Mouse (Mus musculus) limb, embryonic 15.5 days (tissue): ENCODE data around the gene Tmem53. TPM values are rescaled to one million over a fixed set of nuclear protein-coding genes. Genes with fewer than 3 reads are reported as not detected.

ENCODE experiments used
- ATAC-seq: fragments of 200-750 bp; cut with Nextera tagmentation; 2 replicates; pipeline ENCODE4 v1.8.0; 2017; ENCODE audit warnings: low read depth, moderate TSS enrichment; ENCODE audit not compliant: insufficient number of reproducible peaks, low FRiP score, low TSS enrichment
- H3K27ac ChIP-seq: fragments of 300-500 bp; sonication (generic); 2 replicates; pipeline ENCODE4 v1.5.1; 2015; ENCODE audit warnings: moderate library complexity, mild to moderate bottlenecking, inconsistent platforms
- H3K27me3 ChIP-seq: fragments of 300-500 bp; sonication (generic); 2 replicates; pipeline ENCODE4 v1.6.1; 2015; ENCODE audit warnings: inconsistent platforms
- H3K36me3 ChIP-seq: fragments of 300-500 bp; sonication (generic); 2 replicates; pipeline ENCODE4 v1.6.1; 2015; ENCODE audit warnings: inconsistent platforms
- H3K4me1 ChIP-seq: fragments of 300-500 bp; sonication (generic); 2 replicates; pipeline ENCODE4 v1.6.1; 2015; ENCODE audit warnings: inconsistent platforms
- H3K4me2 ChIP-seq: fragments of 300-500 bp; sonication (generic); 2 replicates; pipeline ENCODE4 v1.6.1; 2015; ENCODE audit warnings: mild to moderate bottlenecking, inconsistent platforms
- H3K4me3 ChIP-seq: fragments of 300-500 bp; sonication (generic); 2 replicates; pipeline ENCODE4 v1.5.1; 2015; ENCODE audit warnings: mild to moderate bottlenecking, inconsistent platforms
- H3K9ac ChIP-seq: fragments of 300-500 bp; sonication (generic); 2 replicates; pipeline ENCODE4 v1.6.1; 2015; ENCODE audit warnings: inconsistent platforms
- H3K9me3 ChIP-seq: fragments of 300-500 bp; sonication (generic); 2 replicates; pipeline ENCODE4 v1.6.1; 2016; ENCODE audit warnings: inconsistent platforms
- WGBS: fragments of 180-500 bp; shearing (Covaris S2); methylation state at CpG from one replicate; pipeline ENCODE4 v1.1.7; 2015; 5-methylcytosine and 5-hydroxymethylcytosine counted together
- polyA plus RNA-seq: library from polyadenylated mRNA; unstranded; fragments of >200 nt; fragmentation: Nextera tagmentation; extraction: Ambion mirVana; gene quantifications from 2 replicates; pipeline ENCODE4 v1.2.1, GENCODE M21; 2015

The Tmem53 gene
- polyA plus RNA-seq, 1 experiment from 2014 or later, result 10.0 TPM

GRCm38 (mm10) chr4:117288927-117289801 is 37.4 kb downstream of the Tmem53 start:
- Histone ChIP-seq H3K36me3 (peaks cover 32% of the 10 kb centered on the region), H3K9me3 (no peaks in the 10 kb centered on the region), H3K4me3 (peak overlapping the region; percentile 77), H3K27me3 (no peaks in the 10 kb centered on the region), H3K9ac (peak overlapping the region; percentile 60), H3K27ac (peak overlapping the region; percentile 96), H3K4me1 (peaks cover 27% of the 10 kb centered on the region), H3K4me2 (peak overlapping the region; percentile 59)
- ATAC-seq, result peak; percentile 92
- under 1% methylated on average over 75 of the region's 80 CpGs for WGBS

- no peak overlapping the region for H3K9ac ChIP-seq
- peaks cover 7% of the 10 kb centered on the region for H3K36me3 ChIP-seq
- H3K4me1 ChIP-seq, result peaks cover 14% of the 10 kb centered on the region
- H3K27me3 ChIP-seq, result no peaks in the 10 kb centered on the region
- no peak overlapping the region for H3K4me2 ChIP-seq
- H3K4me3 ChIP-seq, result no peak overlapping the region
- no peak for ATAC-seq
- H3K9me3 ChIP-seq, result no peaks in the 10 kb centered on the region
- no peak overlapping the region for H3K27ac ChIP-seq
- 80% methylated on average over 2 of the region's 2 CpGs for WGBS
Measured at GRCm38 (mm10) chr4:117291696-117292095, 39.9 kb downstream of the Tmem53 start.

DNA sequence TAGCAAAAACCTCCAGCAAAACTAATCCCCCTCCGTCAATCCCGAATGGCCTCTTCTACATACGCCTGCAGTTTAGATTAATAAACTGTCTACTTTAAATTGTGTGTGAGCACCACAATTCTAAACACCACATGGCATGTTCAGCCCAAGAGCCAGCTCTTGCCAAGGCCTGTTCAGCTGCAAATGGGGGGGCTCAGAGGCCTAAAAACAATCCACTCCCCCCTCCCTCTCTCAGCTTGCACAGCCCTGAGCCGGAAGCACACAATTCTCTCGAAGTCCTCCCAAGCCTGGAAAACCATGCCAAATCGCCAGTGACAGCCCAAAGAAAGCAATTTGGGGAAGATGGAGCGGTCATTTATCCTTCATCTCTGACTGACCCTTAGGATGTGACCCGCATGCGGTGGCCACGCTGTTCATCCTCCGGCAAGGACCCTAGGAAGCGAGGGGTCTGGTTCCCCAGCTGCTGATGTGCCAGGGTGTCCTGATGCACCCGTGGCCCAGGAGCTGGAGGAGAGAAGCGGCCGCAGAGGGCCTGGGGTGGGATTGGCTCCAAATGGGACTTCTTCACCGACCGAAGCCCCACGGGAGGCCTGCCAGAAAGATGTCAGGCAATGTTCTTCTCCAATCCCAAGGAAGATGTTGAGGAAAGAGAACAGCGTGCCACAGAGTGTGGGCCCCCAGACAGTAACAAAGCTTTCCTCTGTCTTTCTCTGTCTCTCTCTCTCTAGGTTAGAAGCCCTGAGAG is 45.3 kb downstream of the Tmem53 start:
- no peak overlapping the region for H3K4me2 ChIP-seq
- ATAC-seq, result no peak
- H3K36me3 ChIP-seq, result no peaks in the 10 kb centered on the region
- H3K9me3 ChIP-seq, result no peaks in the 10 kb centered on the region
- H3K4me3 ChIP-seq, result no peak overlapping the region
- H3K27ac ChIP-seq, result no peak overlapping the region
- no peaks in the 10 kb centered on the region for H3K4me1 ChIP-seq
- peaks cover 18% of the 10 kb centered on the region for H3K27me3 ChIP-seq
- 78% methylated on average over 19 of the region's 19 CpGs for WGBS
- no peak overlapping the region for H3K9ac ChIP-seq

- no peak overlapping the region for H3K9ac ChIP-seq
- no peaks in the 10 kb centered on the region for H3K9me3 ChIP-seq
- H3K4me1 ChIP-seq, result 0 out of 2 replicates have a peak, but pooled peaks cover 6% of the 10 kb centered on the region
- no peak overlapping the region for H3K4me3 ChIP-seq
- peaks cover 26% of the 10 kb centered on the region for H3K27me3 ChIP-seq
- H3K27ac ChIP-seq, result no peak overlapping the region
- no peak for ATAC-seq
- no peaks in the 10 kb centered on the region for H3K36me3 ChIP-seq
- 69% methylated on average over 9 of the region's 9 CpGs for WGBS
- no peak overlapping the region for H3K4me2 ChIP-seq
Measured at GRCm38 (mm10) chr4:117297819-117298218, 46.1 kb downstream of the Tmem53 start.

- no peaks in the 10 kb centered on the region for H3K9me3 ChIP-seq
- no peak overlapping the region for H3K4me3 ChIP-seq
- no peak for ATAC-seq
- H3K4me2 ChIP-seq, result no peak overlapping the region
- peaks cover 47% of the 10 kb centered on the region for H3K27me3 ChIP-seq
- WGBS, result 66% methylated on average over 10 of the region's 10 CpGs
- no peak overlapping the region for H3K27ac ChIP-seq
- no peak overlapping the region for H3K9ac ChIP-seq
- H3K36me3 ChIP-seq, result no peaks in the 10 kb centered on the region
- peaks cover 22% of the 10 kb centered on the region for H3K4me1 ChIP-seq
Measured at GRCm38 (mm10) chr4:117299921-117300320, 48.2 kb downstream of the Tmem53 start.

DNA sequence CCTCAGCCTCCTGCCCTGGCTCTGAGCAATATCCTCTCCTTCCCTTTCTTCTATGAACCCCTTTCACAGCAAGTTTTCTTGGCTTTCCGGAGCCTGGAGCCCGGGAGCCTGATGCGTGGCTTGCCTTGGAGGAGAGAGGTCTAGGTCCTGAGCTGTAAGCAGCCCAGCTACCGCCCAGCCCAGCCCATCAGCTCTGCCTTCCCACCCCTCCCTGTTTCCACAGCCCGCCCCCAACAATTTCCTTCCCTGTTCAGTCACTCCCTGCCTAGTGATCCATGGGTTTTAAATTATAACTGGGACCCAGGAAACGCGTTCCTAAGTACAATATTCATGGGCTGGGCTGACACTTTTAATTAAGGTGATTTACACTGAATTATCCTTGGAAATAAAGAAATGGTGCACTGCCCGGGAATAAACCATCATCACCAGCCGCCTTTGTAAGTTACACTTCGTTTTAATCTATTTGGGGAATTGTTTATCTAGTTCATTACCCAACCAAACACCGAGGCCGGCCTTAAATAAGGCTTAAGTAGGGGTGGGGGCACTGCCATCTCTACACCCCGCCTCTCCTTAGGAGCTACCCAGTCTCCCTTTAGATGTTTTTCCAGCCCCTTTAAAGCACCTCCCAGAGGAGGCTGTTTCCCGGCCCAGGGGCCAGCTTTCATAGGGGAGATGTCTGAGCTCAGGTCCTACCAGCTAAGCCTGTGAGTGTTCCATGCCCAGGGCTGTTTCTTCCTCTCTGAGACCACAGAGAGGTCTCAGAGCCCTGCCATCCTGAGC is 50.5 kb downstream of the Tmem53 start:
- H3K9me3 ChIP-seq, result no peaks in the 10 kb centered on the region
- H3K4me2 ChIP-seq, result no peak overlapping the region
- H3K4me3 ChIP-seq, result no peak overlapping the region
- peaks cover 62% of the 10 kb centered on the region for H3K27me3 ChIP-seq
- H3K27ac ChIP-seq, result no peak overlapping the region
- no peak overlapping the region for H3K9ac ChIP-seq
- H3K4me1 ChIP-seq, result peaks cover 26% of the 10 kb centered on the region
- 23% methylated on average over 14 of the region's 14 CpGs for WGBS
- no peak for ATAC-seq
- H3K36me3 ChIP-seq, result no peaks in the 10 kb centered on the region

- Histone ChIP-seq H3K27ac (no peak overlapping the region), H3K4me1 (peaks cover 29% of the 10 kb centered on the region), H3K9ac (0 out of 2 replicates have a peak overlapping the region, but pooled peaks have one; percentile 28), H3K9me3 (no peaks in the 10 kb centered on the region), H3K4me2 (peak overlapping the region; percentile 86), H3K36me3 (no peaks in the 10 kb centered on the region), H3K4me3 (peak overlapping the region; percentile 41), H3K27me3 (peaks cover 62% of the 10 kb centered on the region)
- 24% methylated on average over 30 of the region's 30 CpGs for WGBS
- ATAC-seq, result 0 out of 2 replicates have a peak, but pooled peaks have one; percentile 7
Measured at GRCm38 (mm10) chr4:117303581-117304238, 52.0 kb downstream of the Tmem53 start.

DNA sequence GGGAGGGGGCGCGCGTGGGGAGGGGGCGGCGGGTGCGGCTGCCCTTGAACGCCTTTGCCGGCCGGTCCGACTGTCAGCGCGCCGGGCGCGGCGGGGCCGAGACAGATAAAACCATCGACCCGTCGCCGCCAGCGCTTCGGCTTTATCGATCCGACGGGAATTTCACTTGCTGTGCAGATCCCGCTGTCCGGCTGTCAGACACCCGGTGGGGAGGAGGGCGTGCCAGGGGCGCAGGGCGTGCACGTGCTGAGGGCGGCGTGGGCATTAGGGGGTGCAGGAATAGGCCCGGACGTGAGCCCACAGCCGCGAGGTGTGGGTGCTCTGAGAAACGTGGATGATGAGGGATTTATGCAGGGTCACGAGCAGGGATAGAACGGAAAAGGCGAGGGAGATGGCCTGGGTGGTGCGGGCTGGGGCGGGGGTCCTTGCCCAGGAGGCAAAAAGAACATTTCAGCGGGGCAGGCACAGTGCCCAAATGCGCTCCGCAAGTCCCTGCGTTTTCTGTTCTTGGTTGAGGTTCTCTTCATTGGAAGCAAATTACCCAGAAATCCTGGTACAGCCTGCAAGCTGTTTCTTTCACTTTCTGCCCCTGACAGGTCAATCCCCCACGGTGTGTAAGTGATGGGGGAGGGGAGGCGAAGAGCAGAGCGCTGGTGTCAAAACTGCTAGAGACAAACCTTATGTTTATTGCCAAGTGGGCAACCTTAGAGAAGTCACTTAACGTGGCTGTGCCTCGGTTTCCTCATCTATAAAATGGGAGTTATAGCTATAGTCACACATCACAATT is 52.7 kb downstream of the Tmem53 start:
- Histone ChIP-seq H3K9ac (peak overlapping the region; percentile 28; the same call in 1 of the 2 replicates), H3K9me3 (no peaks in the 10 kb centered on the region), H3K4me3 (peak overlapping the region; percentile 41), H3K27ac (no peak overlapping the region), H3K4me1 (peaks cover 29% of the 10 kb centered on the region), H3K36me3 (no peaks in the 10 kb centered on the region), H3K4me2 (peak overlapping the region; percentile 86), H3K27me3 (peaks cover 62% of the 10 kb centered on the region)
- WGBS, result 6% methylated on average over 54 of the region's 54 CpGs
- no peak for ATAC-seq

- Histone ChIP-seq H3K4me3 (no peak overlapping the region), H3K27ac (no peak overlapping the region), H3K9me3 (no peaks in the 10 kb centered on the region), H3K9ac (no peak overlapping the region), H3K4me2 (no peak overlapping the region), H3K27me3 (peaks cover 58% of the 10 kb centered on the region), H3K4me1 (peaks cover 29% of the 10 kb centered on the region), H3K36me3 (no peaks in the 10 kb centered on the region)
- 55% methylated on average over 6 of the region's 7 CpGs for WGBS
- no peak for ATAC-seq
Measured at GRCm38 (mm10) chr4:117305461-117305860, 53.7 kb downstream of the Tmem53 start.

DNA sequence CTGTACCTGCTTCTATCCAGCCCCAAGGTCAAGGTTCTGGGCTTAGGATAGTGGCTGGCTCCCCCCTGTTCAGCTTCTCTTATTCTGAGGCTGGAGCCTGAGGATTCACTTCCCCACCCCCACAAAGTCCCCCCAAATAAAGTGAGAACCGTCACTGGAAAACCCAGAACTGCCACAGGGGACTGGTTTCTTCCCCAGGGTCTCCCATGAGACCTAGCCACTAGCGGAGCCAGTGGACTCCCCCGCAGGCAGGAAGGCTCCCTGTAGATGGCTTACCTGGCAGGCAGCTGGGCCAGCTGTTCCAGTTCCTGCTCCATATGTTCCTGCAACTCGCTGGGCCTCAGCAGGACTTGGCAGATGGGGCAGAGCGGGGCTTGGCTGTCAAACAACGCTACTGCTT is 55.5 kb downstream of the Tmem53 start:
- Histone ChIP-seq H3K36me3 (no peaks in the 10 kb centered on the region), H3K27ac (no peak overlapping the region), H3K9me3 (no peaks in the 10 kb centered on the region), H3K4me3 (no peak overlapping the region), H3K9ac (no peak overlapping the region), H3K4me1 (peaks cover 31% of the 10 kb centered on the region), H3K27me3 (peaks cover 50% of the 10 kb centered on the region), H3K4me2 (no peak overlapping the region)
- no peak for ATAC-seq
- 29% methylated on average over 6 of the region's 6 CpGs for WGBS
